Mouse (Mus musculus): ENCODE results near the gene Nt5dc1. TPM values are rescaled to one million over a fixed set of nuclear protein-coding genes. Genes with fewer than 3 reads are reported as not detected.

Gene Nt5dc1
- total RNA-seq (2023) = 42.3 and 53.1 TPM in 2 replicates

DNA sequence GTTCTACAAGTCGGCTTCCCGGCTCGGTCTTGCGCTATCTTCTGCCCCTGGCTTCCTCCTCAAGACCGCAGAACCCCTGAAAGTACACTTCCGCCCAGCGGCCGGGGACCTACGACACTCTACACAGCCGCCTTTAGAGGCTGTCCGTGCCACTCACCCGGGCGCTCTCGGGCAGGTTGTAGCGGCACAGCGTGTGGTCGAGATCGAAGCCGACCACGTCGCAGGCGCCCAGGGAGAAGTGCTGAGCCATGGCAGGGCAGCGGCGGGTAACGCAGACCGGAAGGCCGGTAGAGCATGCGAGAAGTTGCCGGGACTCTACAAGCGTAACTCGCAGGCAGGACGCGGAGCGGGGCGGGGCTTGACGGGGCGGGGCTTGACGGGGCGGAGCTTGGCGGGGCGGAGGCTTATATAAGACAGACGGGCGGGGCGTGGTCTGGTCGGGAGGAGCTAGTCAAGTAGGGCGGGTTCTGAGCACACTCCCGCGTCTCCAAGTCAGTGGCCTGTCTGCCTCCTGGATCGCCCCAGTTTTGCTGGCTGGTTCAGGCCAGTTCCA, at the start of gene Nt5dc1:
Gene Nt5dc1 (minus strand): TSS at position 349 of the 553 bp plus-strand sequence.

DNA sequence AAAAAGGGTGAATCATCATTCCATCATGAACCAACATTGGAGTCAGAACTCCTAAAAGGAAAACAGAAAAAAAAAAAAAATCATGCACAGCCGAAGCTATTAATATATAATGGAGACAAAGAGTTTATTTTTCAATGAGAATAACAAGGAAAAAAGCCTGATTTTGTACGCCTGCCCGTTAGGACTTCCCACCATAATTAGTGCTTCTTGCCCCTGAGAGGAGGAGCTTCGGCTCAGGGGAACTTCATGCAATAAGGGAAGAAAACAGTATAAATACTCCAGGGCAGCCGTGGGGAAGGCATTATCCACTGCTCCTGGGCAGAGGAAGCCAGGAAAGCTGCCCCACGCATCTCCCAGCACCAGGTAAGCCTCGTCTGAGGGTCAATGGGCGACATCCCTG, 28.7 kb downstream of the Nt5dc1 start, which contains the start of gene Col10a1:
Gene Col10a1 (plus strand): TSS at position 301 of the 400 bp plus-strand sequence.

DNA sequence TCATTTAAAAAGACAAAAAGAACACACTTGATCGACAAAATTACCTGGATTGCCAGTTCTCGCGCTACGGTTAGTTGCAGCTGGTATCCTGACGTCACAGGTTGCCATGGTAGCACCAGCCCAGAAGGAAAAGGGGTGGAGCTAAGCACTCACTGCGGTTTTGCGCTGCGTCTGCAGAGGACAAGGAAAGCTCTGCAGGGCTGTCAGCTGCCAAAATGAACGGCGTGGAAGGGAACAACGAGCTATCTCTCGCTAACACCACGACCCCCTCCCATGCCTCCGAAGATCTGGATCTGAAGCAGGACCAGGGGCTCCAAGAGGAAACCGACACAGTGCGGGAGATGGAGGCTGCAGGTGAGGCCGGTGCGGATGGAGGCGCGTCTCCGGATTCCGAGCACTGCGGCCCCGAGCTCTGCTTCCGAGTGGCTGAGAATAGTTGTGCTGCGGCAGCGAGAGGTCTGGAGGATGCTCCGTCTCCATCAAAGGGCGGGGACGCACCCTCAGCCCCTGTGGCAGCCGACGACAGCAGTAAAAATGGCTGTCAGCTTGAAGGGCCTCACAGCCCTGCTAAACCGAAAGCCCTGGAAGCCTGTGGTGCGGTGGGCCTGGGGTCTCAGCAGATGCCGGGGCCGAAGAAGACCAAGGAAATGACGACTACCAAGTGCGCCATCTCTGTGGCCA, 120.9 kb downstream of the Nt5dc1 start, which contains the start of gene Tspyl4:
Gene Tspyl4 (plus strand): TSS at position 144 of the 681 bp plus-strand sequence.

DNA sequence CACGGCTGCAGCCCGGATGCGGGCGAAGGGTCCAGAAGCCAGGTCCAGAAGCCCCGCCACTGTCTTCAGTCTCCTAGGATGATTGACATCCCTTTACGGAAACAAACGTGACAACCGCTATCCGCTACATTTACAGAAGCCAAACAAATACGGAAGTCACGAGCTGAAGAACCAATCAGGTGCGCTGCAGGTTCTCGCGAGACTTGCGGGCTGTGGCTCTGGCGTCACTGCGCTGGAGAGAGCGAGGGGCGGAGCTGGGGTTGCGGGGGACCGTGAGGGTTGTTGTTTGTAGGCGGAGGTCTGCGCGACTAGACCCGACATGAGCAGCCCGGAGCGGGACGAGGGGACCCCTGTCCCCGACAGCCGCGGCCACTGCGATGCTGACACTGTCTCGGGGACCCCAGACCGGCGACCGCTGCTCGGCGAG, 136.4 kb downstream of the Nt5dc1 start, which contains the start of gene Tspyl1:
Gene Tspyl1 (plus strand): TSS at position 229 of the 427 bp plus-strand sequence.

Other genes starting within 250 kb of the Nt5dc1 start
- 11.3 and 13.2 TPM in 2 replicates for gene Dse, start 210.8 kb downstream of the Nt5dc1 start, total RNA-seq (2023)
- 91.6 and 98.6 TPM in 2 replicates for gene Tspyl1, start 136.4 kb downstream of the Nt5dc1 start, total RNA-seq (2023)
- 1.1 and 1.3 TPM in 2 replicates for gene Tspyl4, start 121.1 kb downstream of the Nt5dc1 start, total RNA-seq (2023)
- gene Col10a1, start 28.6 kb downstream of the Nt5dc1 start, total RNA-seq (2023) = not detected in 2 replicates
- not detected in 2 replicates for gene Frk, start 64.8 kb upstream of the Nt5dc1 start, total RNA-seq (2023)